Mouse (Mus musculus) embryonic facial prominence, embryonic 10.5 days (tissue): ENCODE data around the gene Cdkal1. TPM values are rescaled to one million over a fixed set of nuclear protein-coding genes. Genes with fewer than 3 reads are reported as not detected.

Experiments used
- DNase-seq: peaks from one replicate; pipeline ENCODE4 v3.0.0-alpha.2; 2017; ENCODE audit warnings: low spot score
- H3K27ac ChIP-seq: fragments of 300-500 bp; sonication (generic); replicated peaks from 2 replicates; pipeline ENCODE4 v1.5.1; 2016; ENCODE audit warnings: mild to moderate bottlenecking
- H3K27me3 ChIP-seq: fragments of 300-500 bp; sonication (generic); replicated peaks from 2 replicates; pipeline ENCODE4 v1.6.1; 2016; ENCODE audit warnings: low read depth, mild to moderate bottlenecking; ENCODE audit not compliant: poor library complexity, severe bottlenecking
- H3K36me3 ChIP-seq: fragments of 300-500 bp; sonication (generic); replicated peaks from 2 replicates; pipeline ENCODE4 v1.6.1; 2016; ENCODE audit warnings: mild to moderate bottlenecking, moderate library complexity
- H3K4me1 ChIP-seq: fragments of 300-500 bp; sonication (generic); 2 replicates; pipeline ENCODE4 v1.6.1; 2016
- H3K4me3 ChIP-seq: fragments of 300-500 bp; sonication (generic); 2 replicates; pipeline ENCODE4 v1.5.1; 2016; ENCODE audit warnings: mild to moderate bottlenecking, moderate library complexity
- H3K9me3 ChIP-seq: fragments of 300-500 bp; sonication (generic); 2 replicates; pipeline ENCODE4 v1.6.1; 2016; ENCODE audit warnings: mild to moderate bottlenecking
- WGBS: fragments of 180-500 bp; shearing (Covaris S2); methylation state at CpG from one replicate; pipeline ENCODE4 v1.1.7; 2016; 5-methylcytosine and 5-hydroxymethylcytosine counted together
- polyA plus RNA-seq: library from polyadenylated mRNA; unstranded; fragments of >200 nt; fragmentation: Nextera tagmentation; extraction: Ambion mirVana; gene quantifications from 2 replicates; pipeline ENCODE4 v1.2.1, GENCODE M21; 2016

Cdkal1 gene
- polyA plus RNA-seq, 1 experiment from 2014 or later = 35.2 TPM

- no peak overlapping the region for H3K27ac ChIP-seq
- no peaks in the 10 kb centered on the region for H3K9me3 ChIP-seq
- no peaks in the 10 kb centered on the region for H3K27me3 ChIP-seq
- H3K4me3 ChIP-seq = no peak overlapping the region
- peaks cover 32% of the 10 kb centered on the region for H3K4me1 ChIP-seq
- H3K36me3 ChIP-seq = no peaks in the 10 kb centered on the region
- WGBS = 81% methylated on average over 5 of the region's 5 CpGs
- DNase-seq = no peak
Measured at GRCm38 (mm10) chr13:29609441-29609840, 246.0 kb downstream of the Cdkal1 start.

- 34% methylated on average over 6 of the region's 7 CpGs for WGBS
- Histone ChIP-seq H3K27me3 (no peaks in the 10 kb centered on the region), H3K9me3 (no peaks in the 10 kb centered on the region), H3K4me3 (no peak overlapping the region), H3K4me1 (peaks cover 27% of the 10 kb centered on the region), H3K36me3 (no peaks in the 10 kb centered on the region), H3K27ac (no peak overlapping the region; the same call in 1 of the 2 replicates)
- DNase-seq = peak; percentile 79
Measured at GRCm38 (mm10) chr13:29604241-29604640, 251.2 kb downstream of the Cdkal1 start.

- 46% methylated on average over 6 of the region's 6 CpGs for WGBS
- Histone ChIP-seq H3K4me3 (no peak overlapping the region), H3K27ac (peak overlapping the region; percentile 45; the same call in 1 of the 2 replicates), H3K27me3 (no peaks in the 10 kb centered on the region), H3K36me3 (no peaks in the 10 kb centered on the region), H3K4me1 (peaks cover 27% of the 10 kb centered on the region), H3K9me3 (no peaks in the 10 kb centered on the region)
- DNase-seq = peak; percentile 44
Measured at GRCm38 (mm10) chr13:29603597-29603996, 251.9 kb downstream of the Cdkal1 start.

GRCm38 (mm10) chr13:29601033-29601432, 254.4 kb downstream of the Cdkal1 start:
- Histone ChIP-seq H3K27me3 (no peaks in the 10 kb centered on the region), H3K4me3 (no peak overlapping the region), H3K27ac (no peak overlapping the region), H3K36me3 (no peaks in the 10 kb centered on the region), H3K4me1 (peaks cover 30% of the 10 kb centered on the region), H3K9me3 (no peaks in the 10 kb centered on the region)
- WGBS = 92% methylated on average over 2 of the region's 2 CpGs
- DNase-seq = no peak

- H3K27ac ChIP-seq = no peak overlapping the region
- no peak overlapping the region for H3K4me3 ChIP-seq
Measured at GRCm38 (mm10) chr13:29599646-29600045, 255.8 kb downstream of the Cdkal1 start.

GRCm38 (mm10) chr13:29596735-29597134, 258.7 kb downstream of the Cdkal1 start:
- Histone ChIP-seq H3K36me3 (peaks cover 7% of the 10 kb centered on the region; the same call in 1 of the 2 replicates), H3K27ac (no peak overlapping the region), H3K27me3 (no peaks in the 10 kb centered on the region), H3K9me3 (peaks cover 7% of the 10 kb centered on the region; the same call in 1 of the 2 replicates), H3K4me3 (no peak overlapping the region), H3K4me1 (0 out of 2 replicates have a peak, but pooled peaks cover 3% of the 10 kb centered on the region)
- WGBS = 45% methylated on average over 3 of the region's 3 CpGs
- no peak for DNase-seq

More at GRCm38 (mm10) chr13:29599646-29600045, 255.8 kb downstream of the Cdkal1 start:
- H3K36me3 ChIP-seq = no peaks in the 10 kb centered on the region
- H3K27me3 ChIP-seq = no peaks in the 10 kb centered on the region
- 65% methylated on average over 2 of the region's 2 CpGs for WGBS
- DNase-seq = no peak
- peaks cover 22% of the 10 kb centered on the region for H3K4me1 ChIP-seq
- no peaks in the 10 kb centered on the region for H3K9me3 ChIP-seq

DNA sequence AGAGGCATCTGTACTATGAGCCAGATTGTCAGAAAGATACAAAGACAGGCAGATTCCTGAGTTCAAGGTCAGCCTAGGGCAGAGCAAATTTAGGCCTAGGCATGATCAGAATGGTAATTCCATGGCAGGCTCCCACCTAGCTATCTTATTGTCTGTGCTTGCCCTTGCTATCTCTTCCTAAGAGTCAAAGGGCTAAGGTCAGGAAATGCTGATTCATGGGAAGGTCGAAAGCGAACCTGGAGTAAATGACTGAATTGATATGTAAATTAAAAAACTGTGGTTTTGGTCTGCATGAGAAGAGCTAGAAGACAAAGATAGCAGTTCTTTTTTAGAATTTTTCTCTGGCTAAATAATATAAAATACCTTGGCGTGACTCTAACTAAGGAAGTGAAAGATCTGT, 262.4 kb downstream of the Cdkal1 start:
- H3K36me3 ChIP-seq = peaks cover 7% of the 10 kb centered on the region; the same call in 1 of the 2 replicates
- DNase-seq = no peak
- H3K4me1 ChIP-seq = 0 out of 2 replicates have a peak, but pooled peaks cover 3% of the 10 kb centered on the region
- peaks cover 7% of the 10 kb centered on the region; the same call in 1 of the 2 replicates for H3K9me3 ChIP-seq
- no peaks in the 10 kb centered on the region for H3K27me3 ChIP-seq
- H3K4me3 ChIP-seq = no peak overlapping the region
- H3K27ac ChIP-seq = no peak overlapping the region
- WGBS = 93% methylated on average over 3 of the region's 3 CpGs

DNA sequence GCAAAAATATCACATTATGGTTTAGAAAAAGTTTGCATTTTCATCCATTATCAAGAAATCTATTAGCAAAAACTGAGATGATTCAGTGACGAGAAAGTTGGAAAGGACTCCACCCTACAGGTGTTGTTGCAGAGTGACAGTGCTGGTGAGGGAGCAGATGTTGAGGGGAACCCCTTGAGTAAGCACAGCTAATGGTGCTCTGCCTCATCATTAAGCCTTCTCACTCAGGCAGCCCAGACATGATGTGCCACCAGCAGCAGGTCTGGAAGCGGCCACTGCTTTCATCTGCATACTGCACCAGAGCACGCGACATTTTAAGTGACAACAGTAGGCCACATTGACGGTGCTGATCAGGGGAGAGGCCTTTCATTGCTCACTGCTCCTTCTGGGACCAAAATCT, 264.8 kb downstream of the Cdkal1 start:
- Histone ChIP-seq H3K9me3 (peaks cover 7% of the 10 kb centered on the region; the same call in 1 of the 2 replicates), H3K27me3 (no peaks in the 10 kb centered on the region), H3K27ac (no peak overlapping the region), H3K4me3 (no peak overlapping the region), H3K36me3 (peaks cover 7% of the 10 kb centered on the region; the same call in 1 of the 2 replicates), H3K4me1 (no peaks in the 10 kb centered on the region)
- DNase-seq = no peak
- WGBS = 91% methylated on average over 5 of the region's 5 CpGs

DNA sequence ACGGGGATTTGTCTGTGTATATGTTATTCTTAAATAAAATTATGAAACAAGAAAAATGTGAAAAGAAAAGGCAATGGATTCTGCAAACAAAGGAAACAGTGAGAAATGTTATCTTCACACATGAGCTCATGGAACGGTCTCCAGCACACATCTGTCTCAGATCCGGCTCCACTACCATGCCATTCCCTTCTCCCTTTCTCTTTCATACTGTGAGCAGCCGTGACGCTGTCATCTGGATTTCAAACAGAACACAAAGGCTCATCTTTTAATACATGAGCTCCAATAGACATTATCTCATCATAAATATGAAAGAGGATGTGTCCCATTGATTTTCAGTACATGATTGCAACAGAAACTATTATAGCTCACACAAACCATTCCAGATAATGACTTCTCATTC, 265.3 kb downstream of the Cdkal1 start:
- Histone ChIP-seq H3K4me1 (no peaks in the 10 kb centered on the region), H3K4me3 (no peak overlapping the region), H3K27ac (no peak overlapping the region), H3K27me3 (no peaks in the 10 kb centered on the region), H3K9me3 (peaks cover 7% of the 10 kb centered on the region; the same call in 1 of the 2 replicates), H3K36me3 (peaks cover 7% of the 10 kb centered on the region; the same call in 1 of the 2 replicates)
- 93% methylated on average over 5 of the region's 5 CpGs for WGBS
- DNase-seq = no peak

DNA sequence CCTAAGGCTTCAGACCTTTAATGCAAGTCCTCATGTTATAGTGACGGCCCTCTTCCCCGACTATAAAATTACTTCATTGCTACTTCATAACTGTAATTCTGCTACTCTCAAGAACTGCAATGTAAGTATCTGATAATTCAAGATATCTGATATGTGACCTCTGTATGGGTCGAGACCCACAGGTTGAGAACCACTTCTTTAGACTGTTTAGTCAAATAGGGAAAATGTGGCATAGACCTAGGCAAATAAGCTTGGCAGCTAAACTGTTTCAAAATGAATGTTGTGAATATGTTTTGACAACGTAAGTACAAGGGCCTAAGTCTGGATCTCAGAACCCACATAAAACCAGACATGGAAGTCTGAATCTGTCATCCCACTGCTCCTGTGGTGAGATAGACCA, 266.8 kb downstream of the Cdkal1 start:
- no peak for DNase-seq
- peaks cover 7% of the 10 kb centered on the region; the same call in 1 of the 2 replicates for H3K9me3 ChIP-seq
- WGBS = 90% methylated on average over 4 of the region's 4 CpGs
- no peak overlapping the region for H3K4me3 ChIP-seq
- peaks cover 7% of the 10 kb centered on the region; the same call in 1 of the 2 replicates for H3K36me3 ChIP-seq
- H3K4me1 ChIP-seq = no peaks in the 10 kb centered on the region
- no peaks in the 10 kb centered on the region for H3K27me3 ChIP-seq
- no peak overlapping the region for H3K27ac ChIP-seq

DNA sequence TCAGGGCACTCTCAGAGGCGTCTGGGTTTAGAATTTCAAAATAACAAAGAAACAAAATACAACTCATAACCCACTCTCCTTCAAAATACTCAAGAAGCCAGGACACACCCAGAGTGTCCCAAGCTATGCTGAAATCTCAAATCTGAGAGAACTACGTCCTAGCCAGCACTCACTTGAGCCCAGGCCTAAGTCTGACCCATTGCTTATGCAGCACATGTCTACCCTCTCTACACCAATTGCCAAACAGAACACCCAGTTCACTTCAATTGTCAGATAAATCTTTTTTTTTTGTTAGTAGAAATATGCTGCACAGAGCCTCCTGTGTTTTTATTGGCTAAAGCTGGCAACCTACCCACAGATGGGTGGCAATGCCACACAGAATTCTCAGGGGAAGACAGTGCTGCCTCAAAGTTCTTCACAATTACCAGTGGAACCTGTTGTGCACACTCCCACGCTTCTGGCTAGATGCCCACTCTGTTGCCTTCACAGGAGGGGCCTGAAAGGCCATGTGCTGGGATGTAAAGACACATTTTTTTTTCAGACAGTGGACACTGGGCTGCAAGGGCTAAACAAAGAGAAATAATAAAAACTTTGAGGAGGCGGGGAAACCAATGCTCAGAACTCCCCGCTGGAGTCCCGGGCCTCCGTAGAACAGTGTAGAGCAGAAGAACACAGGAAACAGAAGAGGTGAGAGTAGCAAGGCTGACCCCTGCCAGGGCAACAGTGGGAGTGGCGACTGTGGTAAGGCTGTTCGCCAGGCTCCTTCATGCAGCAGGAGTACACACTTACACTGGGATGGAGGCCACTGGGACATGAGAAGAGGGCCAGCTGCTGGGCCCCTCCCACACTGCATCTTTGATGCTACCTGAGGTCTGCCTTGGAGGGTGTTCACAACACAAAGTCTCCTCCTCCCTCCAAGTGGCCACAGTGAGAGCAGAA, 273.4 kb downstream of the Cdkal1 start:
- H3K4me3 ChIP-seq = no peak overlapping the region
- no peak for DNase-seq
- no peaks in the 10 kb centered on the region for H3K9me3 ChIP-seq
- H3K36me3 ChIP-seq = no peaks in the 10 kb centered on the region
- H3K27ac ChIP-seq = no peak overlapping the region
- no peaks in the 10 kb centered on the region for H3K27me3 ChIP-seq
- peaks cover 17% of the 10 kb centered on the region for H3K4me1 ChIP-seq
- WGBS = 85% methylated on average over 9 of the region's 9 CpGs

- no peak for DNase-seq
- WGBS = 83% methylated on average over 7 of the region's 7 CpGs
- Histone ChIP-seq H3K36me3 (no peaks in the 10 kb centered on the region), H3K9me3 (0 out of 2 replicates have a peak, but pooled peaks cover 2% of the 10 kb centered on the region), H3K27me3 (no peaks in the 10 kb centered on the region), H3K27ac (no peak overlapping the region), H3K4me3 (no peak overlapping the region), H3K4me1 (peaks cover 17% of the 10 kb centered on the region)
Measured at GRCm38 (mm10) chr13:29580780-29581179, 274.7 kb downstream of the Cdkal1 start.

GRCm38 (mm10) chr13:29580009-29580408, 275.5 kb downstream of the Cdkal1 start:
- no peak overlapping the region for H3K4me3 ChIP-seq
- H3K36me3 ChIP-seq = no peaks in the 10 kb centered on the region
- no peaks in the 10 kb centered on the region for H3K27me3 ChIP-seq
- H3K4me1 ChIP-seq = peaks cover 17% of the 10 kb centered on the region
- H3K9me3 ChIP-seq = 0 out of 2 replicates have a peak, but pooled peaks cover 2% of the 10 kb centered on the region
- H3K27ac ChIP-seq = no peak overlapping the region
- WGBS = 77% methylated on average over 3 of the region's 3 CpGs
- DNase-seq = no peak
